10 mouse cellular contexts compared by ENCODE assay signal in genomic region chr15:99214941-99215340, GRCm38 (mm10). TPM values are rescaled to one million over a fixed set of nuclear protein-coding genes. Genes with fewer than 3 reads are reported as not detected.
A peak's percentile ranks its signal among the peaks of the same experiment; 100 is the strongest.
DNase-seq lines count a peak whose midpoint lies in the region; ATAC-seq and TF ChIP-seq lines count a peak whose summit lies in the region.
"Had no signal": no experiment of that assay in that cellular context is flagged by ENCODE, and none has a peak within 500 bp of the region (broad histone marks: within the 10 kb centered on the region; RNA-seq: fewer than 3 reads in every experiment).

No protein-coding gene starts in this region.

- WGBS in limb, embryonic 14.5 days = 75% methylated on average over 2 of the region's 2 CpGs
- WGBS in limb, embryonic 10.5 days = 77% methylated on average over 2 of the region's 2 CpGs
- 84% methylated on average over 2 of the region's 2 CpGs for WGBS in liver, adult 2 months
- 97% methylated on average over 2 of the region's 2 CpGs for WGBS in stomach, postnatal 0 days

- no peak overlapping the region for H3K9ac ChIP-seq in limb, embryonic 14.5 days (ENCODE audit: low read depth, low read length, severe bottlenecking)
- no peak overlapping the region for H3K9ac ChIP-seq in liver, adult 2 months (ENCODE audit: low read depth, low read length)
- no peak overlapping the region for H3K9ac ChIP-seq in stomach, postnatal 0 days (ENCODE audit: low read length)
- H3K9ac ChIP-seq: hindbrain, embryonic 14.5 days had no signal

- H3K4me1 ChIP-seq in limb, embryonic 14.5 days (ENCODE audit: control insufficient read depth, insufficient read depth, low read length) = no peaks in the 10 kb centered on the region
- peaks cover 8% of the 10 kb centered on the region; the same call in 1 of the 2 replicates for H3K4me1 ChIP-seq in limb, embryonic 10.5 days
- H3K4me1 ChIP-seq in liver, adult 2 months (ENCODE audit: control insufficient read depth, insufficient read depth, low read length) = no peaks in the 10 kb centered on the region
- H3K4me1 ChIP-seq in stomach, postnatal 0 days (replicated peaks; ENCODE audit: control insufficient read depth, insufficient read depth) = no peaks in the 10 kb centered on the region

- no peaks in the 10 kb centered on the region for H3K27me3 ChIP-seq in limb, embryonic 14.5 days (ENCODE audit: control insufficient read depth, insufficient read depth, low read length)
- H3K27me3 ChIP-seq in limb, embryonic 10.5 days (ENCODE audit: low read depth, poor library complexity, severe bottlenecking) = peaks cover 7% of the 10 kb centered on the region
- no peaks in the 10 kb centered on the region for H3K27me3 ChIP-seq in liver, adult 2 months (ENCODE audit: control insufficient read depth, insufficient read depth, low read length)
- H3K27me3 ChIP-seq in stomach, postnatal 0 days (ENCODE audit: control insufficient read depth, insufficient read depth, low read length) = no peaks in the 10 kb centered on the region

- no peak overlapping the region for H3K4me2 ChIP-seq in limb, embryonic 14.5 days (replicated peaks; ENCODE audit: low read depth, low read length, severe bottlenecking)
- no peak overlapping the region for H3K4me2 ChIP-seq in stomach, postnatal 0 days (replicated peaks; ENCODE audit: low read depth)
- H3K4me2 ChIP-seq: hindbrain, embryonic 14.5 days had no signal

- no peak for ATAC-seq in limb, embryonic 14.5 days (ENCODE audit: low FRiP score, low read depth)
- no peak for ATAC-seq in stomach, postnatal 0 days (ENCODE audit: low FRiP score, low TSS enrichment)

- peaks cover 44% of the 10 kb centered on the region for H3K36me3 ChIP-seq in limb, embryonic 14.5 days (ENCODE audit: control insufficient read depth, insufficient read depth, low read length)
- peaks cover 51% of the 10 kb centered on the region for H3K36me3 ChIP-seq in limb, embryonic 10.5 days
- peaks cover 2% of the 10 kb centered on the region; the same call in 1 of the 2 replicates for H3K36me3 ChIP-seq in liver, adult 2 months (ENCODE audit: control insufficient read depth, insufficient read depth, low read length)
- H3K36me3 ChIP-seq in stomach, postnatal 0 days (ENCODE audit: control insufficient read depth, insufficient read depth, low read length) = peaks cover 11% of the 10 kb centered on the region

- no peak overlapping the region for H3K4me3 ChIP-seq in limb, embryonic 14.5 days (replicated peaks; ENCODE audit: low read length)
- H3K4me3 ChIP-seq in limb, embryonic 10.5 days = no peak overlapping the region
- H3K4me3 ChIP-seq in liver, adult 2 months (ENCODE audit: insufficient read depth, low read depth, low read length) = no peak overlapping the region
- H3K4me3 ChIP-seq in stomach, postnatal 0 days (ENCODE audit: low read depth, low read length) = no peak overlapping the region
- H3K4me3 ChIP-seq: megakaryocyte, embryonic 14.5 days had no signal

- peak; percentile 37 for DNase-seq in limb, embryonic 14.5 days (ENCODE audit: low spot score)
- DNase-seq in limb, embryonic 10.5 days (ENCODE audit: low spot score) = no peak
- DNase-seq in WW6 (ENCODE audit: low read depth, low spot score) = peak; percentile 73
- DNase-seq in liver, adult 2 months (ENCODE audit: extremely low read depth, low read depth, low spot score) = peak; percentile 41
- DNase-seq in stomach, postnatal 0 days (ENCODE audit: low spot score) = no peak
- no peak for DNase-seq in cerebellum, postnatal 36 days
- DNase-seq in cerebellum, postnatal 25 days = no peak
- DNase-seq in right cerebral cortex, postnatal 4 days = no peak

- H3K79me2 ChIP-seq in liver, adult 2 months (ENCODE audit: control insufficient read depth, insufficient read depth, low read length) = no peaks in the 10 kb centered on the region

- no peak for TF ChIP-seq POLR2A in limb, embryonic 14.5 days (IDR thresholded peaks at IDR 0.05; ENCODE audit: borderline replicate concordance, extremely low read depth, insufficient read depth, insufficient read length)
- no peak for TF ChIP-seq POLR2A in liver, adult 2 months (IDR thresholded peaks at IDR 0.05; ENCODE audit: extremely low read depth, insufficient read depth, low read length)

- H3K9me3 ChIP-seq in limb, embryonic 14.5 days (ENCODE audit: control insufficient read depth, low read length) = no peaks in the 10 kb centered on the region
- H3K9me3 ChIP-seq in limb, embryonic 10.5 days (replicated peaks) = no peaks in the 10 kb centered on the region
- no peaks in the 10 kb centered on the region for H3K9me3 ChIP-seq in stomach, postnatal 0 days (ENCODE audit: control insufficient read depth, low read length)
- H3K9me3 ChIP-seq: megakaryocyte, embryonic 14.5 days had no signal

- H3K27ac ChIP-seq in limb, embryonic 14.5 days (replicated peaks; ENCODE audit: low read depth, low read length) = no peak overlapping the region
- H3K27ac ChIP-seq in limb, embryonic 10.5 days = no peak overlapping the region
- H3K27ac ChIP-seq in liver, adult 2 months (replicated peaks; ENCODE audit: insufficient read depth, low read depth, low read length) = no peak overlapping the region
- no peak overlapping the region for H3K27ac ChIP-seq in stomach, postnatal 0 days (replicated peaks)
- H3K27ac ChIP-seq: hindbrain, embryonic 14.5 days had no signal

- no peak for TF ChIP-seq EP300 in stomach, postnatal 0 days (optimal IDR thresholded peaks at IDR 0.05)

- peak; percentile 66 for TF ChIP-seq CTCF in liver, adult 2 months (IDR thresholded peaks at IDR 0.05; ENCODE audit: low read depth, low read length)
- TF ChIP-seq CTCF in stomach, postnatal 0 days (IDR thresholded peaks at IDR 0.05; ENCODE audit: low read depth) = peak; percentile 68

RNA-seq across cellular contexts. Expression of gene Kcnh3, which starts 9.7 kb away (rescaled TPM):
- polyA plus RNA-seq in limb, embryonic 14.5 days (2012; rRNA removed) = 1.6 and 1.9 TPM in 2 replicates
- polyA plus RNA-seq in limb, embryonic 14.5 days (2014; fragmentation: Nextera tagmentation; extraction: Ambion mirVana) = 0.55 and 0.58 TPM in 2 replicates
- 0.15 TPM in 1 of 2 replicates, not detected in the other for polyA plus RNA-seq in limb, embryonic 10.5 days (2016; fragmentation: Nextera tagmentation; extraction: Ambion mirVana)
- total RNA-seq in liver, adult 2 months (2014; rRNA removed) = 0.09 TPM in 1 of 2 replicates, not detected in the other
- polyA plus RNA-seq in liver, adult 2 months (2012; rRNA removed) = 0.06 TPM in 1 of 2 replicates, not detected in the other
- 0.29 and 0.30 TPM in 2 replicates for polyA plus RNA-seq in stomach, postnatal 0 days (2015; fragmentation: Nextera tagmentation; extraction: Ambion mirVana)

RNA-seq across cellular contexts. Expression of gene Mcrs1, which starts 36.8 kb away (rescaled TPM):
- polyA plus RNA-seq in limb, embryonic 14.5 days (2012; rRNA removed) = 88.5 and 113 TPM in 2 replicates
- 130 and 139 TPM in 2 replicates for polyA plus RNA-seq in limb, embryonic 14.5 days (2014; fragmentation: Nextera tagmentation; extraction: Ambion mirVana)
- polyA plus RNA-seq in limb, embryonic 10.5 days (2016; fragmentation: Nextera tagmentation; extraction: Ambion mirVana) = 180 and 190 TPM in 2 replicates
- 8.9 and 10.8 TPM in 2 replicates for total RNA-seq in liver, adult 2 months (2014; rRNA removed)
- polyA plus RNA-seq in liver, adult 2 months (2012; rRNA removed) = 12.3 and 15.0 TPM in 2 replicates
- polyA plus RNA-seq in stomach, postnatal 0 days (2015; fragmentation: Nextera tagmentation; extraction: Ambion mirVana) = 64.2 and 66.4 TPM in 2 replicates

Comparison
In these comparisons a context has a peak if more than half of its experiments do, and no peak if none do; other contexts are left out.
1. DNase-seq: peak in limb, embryonic 14.5 days (single experiment), WW6 (single experiment) and liver, adult 2 months (single experiment); none in limb, embryonic 10.5 days (single experiment), stomach, postnatal 0 days (single experiment), cerebellum, postnatal 36 days (0 of 2), cerebellum, postnatal 25 days (0 of 2) and right cerebral cortex, postnatal 4 days (single experiment).